Mouse (Mus musculus) hindbrain, postnatal 0 days (tissue): ENCODE data around the gene Basp1. TPM values are rescaled to one million over a fixed set of nuclear protein-coding genes. Genes with fewer than 3 reads are reported as not detected.

Experiments used
- ATAC-seq: fragments of 200-750 bp; cut with Nextera tagmentation; 2 replicates; pipeline ENCODE4 v1.8.0; 2017; ENCODE audit warnings: mild to moderate bottlenecking, moderate TSS enrichment, moderate library complexity
- DNase-seq: peaks from one replicate; pipeline ENCODE4 v3.0.0-alpha.2; 2015; ENCODE audit warnings: low spot score
- H3K27ac ChIP-seq: fragments of 300-500 bp; sonication (generic); 2 replicates; pipeline ENCODE4 v1.5.1; 2014; ENCODE audit warnings: mild to moderate bottlenecking
- H3K27me3 ChIP-seq: fragments of 300-500 bp; sonication (generic); 2 replicates; pipeline ENCODE4 v1.6.1; 2014; ENCODE audit warnings: low read length, mixed read lengths; ENCODE audit not compliant: insufficient read depth
- H3K36me3 ChIP-seq: fragments of 300-500 bp; sonication (generic); 2 replicates; pipeline ENCODE4 v1.6.1; 2014; ENCODE audit warnings: low read length, mixed read lengths; ENCODE audit not compliant: insufficient read depth
- H3K4me1 ChIP-seq: fragments of 300-500 bp; sonication (generic); 2 replicates; pipeline ENCODE4 v1.6.1; 2014; ENCODE audit warnings: antibody characterized with exemption, low read length, mixed read lengths; ENCODE audit not compliant: insufficient read depth
- H3K4me2 ChIP-seq: fragments of 300-500 bp; sonication (generic); 2 replicates; pipeline ENCODE4 v1.6.1; 2014; ENCODE audit warnings: low read depth, mild to moderate bottlenecking, low read length, moderate library complexity, mixed read lengths
- H3K4me3 ChIP-seq: fragments of 300-500 bp; sonication (generic); 2 replicates; pipeline ENCODE4 v1.5.1; 2014; ENCODE audit warnings: low read length
- H3K9ac ChIP-seq: fragments of 300-500 bp; sonication (generic); replicated peaks from 2 replicates; pipeline ENCODE4 v1.6.1; 2014; ENCODE audit warnings: mild to moderate bottlenecking, low read length, moderate library complexity, mixed read lengths
- H3K9me3 ChIP-seq: fragments of 300-500 bp; sonication (generic); 2 replicates; pipeline ENCODE4 v1.6.1; 2016; ENCODE audit warnings: low read length, mixed read lengths
- CTCF ChIP-seq: IDR thresholded peaks from 2 replicates; pipeline ENCODE4 v1.5.1; 2016; ENCODE audit warnings: antibody characterized with exemption, control low read depth, low read depth
- WGBS: fragments of 180-500 bp; shearing (Covaris S2); extraction: QIAGEN DNeasy Blood & Tissue Kit; methylation state at CpG from one replicate; pipeline ENCODE4 v1.1.7; 2014; 5-methylcytosine and 5-hydroxymethylcytosine counted together
- polyA plus RNA-seq: library from polyadenylated mRNA; unstranded; fragments of >200 nt; fragmentation: Nextera tagmentation; extraction: Ambion mirVana; gene quantifications from 2 replicates; pipeline ENCODE4 v1.2.1, GENCODE M21; 2015
- total RNA-seq: library from RNA; depleted of rRNA; stranded (reverse); fragments of >200 nt; gene quantifications from 2 replicates; pipeline ENCODE4 v1.2.3, GENCODE M21; 2014

Basp1 gene
- total and polyA plus RNA-seq, 2 experiments from 2014 or later, result 415 to 701 TPM

DNA sequence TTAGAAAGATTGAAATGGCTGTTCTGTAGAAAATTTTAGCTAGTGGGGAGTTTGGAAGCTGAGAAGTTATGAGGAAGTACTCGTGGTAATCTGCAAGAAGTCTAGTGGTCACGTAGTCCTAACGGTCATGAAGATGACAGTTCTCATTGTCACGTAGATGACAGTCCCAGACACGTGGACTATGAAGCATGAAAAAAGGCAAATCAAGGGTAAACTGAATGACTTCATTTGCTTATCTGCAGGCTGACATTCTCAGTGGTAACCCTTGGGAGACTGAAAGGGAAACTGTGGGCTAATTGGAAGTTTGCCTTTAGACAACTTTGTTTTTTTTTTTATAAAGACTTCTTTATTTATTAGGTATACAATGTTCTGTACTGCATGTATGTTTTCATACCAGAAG lies 58.2 kb downstream of the Basp1 start:
- WGBS, result 76% methylated on average over 5 of the region's 5 CpGs
- Histone ChIP-seq H3K4me2 (no peak overlapping the region), H3K27ac (no peak overlapping the region), H3K36me3 (no peaks in the 10 kb centered on the region), H3K9me3 (no peaks in the 10 kb centered on the region), H3K9ac (no peak overlapping the region), H3K4me3 (no peak overlapping the region), H3K4me1 (no peaks in the 10 kb centered on the region; the same call in 1 of the 2 replicates), H3K27me3 (no peaks in the 10 kb centered on the region)
- ATAC-seq (no peak), DNase-seq (no peak)
- TF ChIP-seq CTCF, result no peak

DNA sequence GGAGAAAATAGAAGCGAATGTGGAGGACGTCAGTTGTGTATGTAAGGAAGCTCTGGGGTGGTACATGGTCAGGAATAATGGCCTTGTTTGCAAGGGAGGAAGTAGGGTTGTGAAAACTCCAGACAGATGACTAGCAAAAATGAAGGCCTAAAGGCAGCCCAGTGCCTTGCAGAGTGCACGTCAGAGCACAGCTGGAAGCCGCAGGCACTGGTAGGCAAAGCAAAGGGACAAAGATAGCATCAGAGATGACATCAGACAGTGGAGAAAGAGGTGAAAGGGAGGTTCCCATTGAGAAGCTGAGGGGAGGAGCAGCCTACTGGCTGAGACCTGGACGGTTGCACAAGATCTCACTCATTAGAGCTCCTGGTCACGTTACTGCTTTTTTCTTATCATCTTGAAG lies 58.8 kb downstream of the Basp1 start:
- ATAC-seq (no peak), DNase-seq (no peak)
- Histone ChIP-seq H3K4me3 (no peak overlapping the region), H3K27me3 (no peaks in the 10 kb centered on the region), H3K4me1 (no peaks in the 10 kb centered on the region; the same call in 1 of the 2 replicates), H3K9me3 (no peaks in the 10 kb centered on the region), H3K27ac (no peak overlapping the region), H3K36me3 (no peaks in the 10 kb centered on the region), H3K4me2 (no peak overlapping the region), H3K9ac (no peak overlapping the region)
- WGBS, result 82% methylated on average over 6 of the region's 6 CpGs
- TF ChIP-seq CTCF, result no peak

DNA sequence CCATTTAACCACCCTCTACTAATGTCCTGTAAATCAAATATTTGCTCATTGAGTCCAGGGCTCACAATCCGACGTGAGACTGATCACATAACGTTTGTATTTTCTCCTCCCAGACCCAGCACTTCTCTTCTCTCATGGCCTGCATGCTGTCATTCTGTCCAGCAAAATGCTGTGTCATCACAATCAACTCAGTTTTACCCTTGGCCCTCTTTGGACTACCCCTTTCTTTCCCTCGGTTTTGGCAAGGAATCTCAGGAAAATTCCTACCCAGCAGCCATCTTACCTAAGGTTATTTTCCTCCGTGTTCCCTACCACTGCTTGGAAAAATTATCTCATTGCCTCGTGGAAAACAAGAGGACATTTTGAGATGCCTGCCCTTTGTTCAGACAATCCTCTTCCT lies 60.1 kb downstream of the Basp1 start:
- Histone ChIP-seq H3K4me3 (no peak overlapping the region), H3K4me1 (no peaks in the 10 kb centered on the region; the same call in 1 of the 2 replicates), H3K9me3 (no peaks in the 10 kb centered on the region), H3K9ac (no peak overlapping the region), H3K27me3 (no peaks in the 10 kb centered on the region), H3K27ac (no peak overlapping the region), H3K36me3 (no peaks in the 10 kb centered on the region), H3K4me2 (no peak overlapping the region)
- no peak for DNase-seq
- no peak for ATAC-seq
- 82% methylated on average over 6 of the region's 6 CpGs for WGBS
- TF ChIP-seq CTCF, result no peak

DNA sequence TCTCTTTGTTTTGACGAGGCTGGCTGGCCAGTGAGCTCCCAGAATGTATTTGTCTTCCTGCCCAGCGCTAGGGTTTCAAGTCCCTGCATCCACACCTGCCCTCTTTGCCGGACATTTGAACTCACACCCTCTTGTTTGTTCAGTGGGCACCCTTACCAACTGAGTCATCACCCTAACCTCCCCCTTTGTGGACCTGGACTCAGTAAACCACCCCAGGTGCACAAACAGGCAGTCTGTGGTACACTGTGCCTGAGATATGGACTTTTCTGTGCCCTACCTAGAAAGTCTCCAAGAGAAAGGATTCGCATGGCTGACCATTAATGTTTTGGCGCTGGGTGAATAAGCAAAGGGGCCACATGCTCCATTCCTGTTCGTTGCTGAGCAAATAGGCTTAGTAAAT lies 70.3 kb downstream of the Basp1 start:
- Histone ChIP-seq H3K27ac (no peak overlapping the region), H3K4me1 (no peaks in the 10 kb centered on the region), H3K4me3 (no peak overlapping the region), H3K27me3 (no peaks in the 10 kb centered on the region), H3K36me3 (no peaks in the 10 kb centered on the region), H3K4me2 (no peak overlapping the region), H3K9ac (no peak overlapping the region), H3K9me3 (no peaks in the 10 kb centered on the region)
- 53% methylated on average over 6 of the region's 6 CpGs for WGBS
- 0 out of 2 replicates have a peak, but pooled peaks have one; percentile 18 for ATAC-seq
- TF ChIP-seq CTCF, result no peak
- no peak for DNase-seq

DNA sequence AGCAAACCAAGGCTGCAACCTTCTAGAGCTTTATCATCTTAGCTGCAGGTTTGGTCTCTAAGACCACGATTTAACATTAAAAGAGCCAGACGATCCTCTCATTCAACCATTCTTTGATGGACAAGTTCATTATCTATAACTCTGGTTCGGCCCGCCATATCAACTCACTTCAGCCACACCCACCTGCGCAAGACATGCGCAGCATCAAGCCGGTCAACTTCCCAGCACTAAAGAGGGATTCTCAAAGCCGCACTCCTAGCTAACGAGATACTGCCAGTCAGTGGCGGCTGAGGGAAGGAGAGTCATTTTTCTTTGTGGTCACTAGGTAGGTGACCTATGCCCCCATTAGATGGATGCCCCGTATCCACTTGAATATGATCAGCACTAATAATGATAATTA lies 78.3 kb downstream of the Basp1 start:
- DNase-seq (no peak), ATAC-seq (no peak)
- Histone ChIP-seq H3K4me3 (no peak overlapping the region), H3K27ac (no peak overlapping the region), H3K9me3 (no peaks in the 10 kb centered on the region), H3K4me2 (no peak overlapping the region), H3K9ac (no peak overlapping the region), H3K36me3 (no peaks in the 10 kb centered on the region), H3K4me1 (no peaks in the 10 kb centered on the region), H3K27me3 (no peaks in the 10 kb centered on the region)
- no peak for TF ChIP-seq CTCF
- 95% methylated on average over 11 of the region's 11 CpGs for WGBS

DNA sequence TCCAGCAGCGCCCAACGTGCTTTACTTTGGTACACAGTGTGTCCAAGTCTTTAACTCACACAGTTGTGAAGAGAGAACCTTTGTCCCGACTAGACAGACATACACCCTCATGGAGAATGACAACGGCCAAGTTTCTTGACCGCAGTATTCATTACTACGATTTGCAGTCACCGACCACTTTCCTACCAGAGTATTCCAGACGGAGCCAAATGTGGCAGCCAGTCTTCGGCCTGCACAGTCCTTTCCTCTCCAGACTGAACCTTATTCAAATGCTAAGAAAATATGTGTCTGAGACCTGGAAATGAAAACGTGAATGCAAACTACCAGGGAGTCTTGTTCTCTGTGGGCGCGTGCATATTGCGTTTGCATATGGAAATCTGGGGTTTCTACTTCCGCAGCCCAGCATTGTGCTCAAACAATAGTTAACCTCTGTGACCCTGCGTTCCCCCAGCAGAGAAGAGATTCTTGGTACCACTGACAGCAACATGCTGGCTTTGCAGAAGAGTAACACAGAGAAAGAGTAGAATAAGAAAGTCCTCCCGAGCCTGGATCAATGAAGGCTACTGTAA lies 81.6 kb downstream of the Basp1 start:
- Histone ChIP-seq H3K36me3 (no peaks in the 10 kb centered on the region), H3K9ac (no peak overlapping the region), H3K27ac (no peak overlapping the region), H3K27me3 (no peaks in the 10 kb centered on the region), H3K4me3 (no peak overlapping the region), H3K4me2 (no peak overlapping the region), H3K9me3 (no peaks in the 10 kb centered on the region), H3K4me1 (no peaks in the 10 kb centered on the region)
- TF ChIP-seq CTCF, result no peak
- 39% methylated on average over 16 of the region's 16 CpGs for WGBS
- DNase-seq (peak; percentile 7), ATAC-seq (no peak)

DNA sequence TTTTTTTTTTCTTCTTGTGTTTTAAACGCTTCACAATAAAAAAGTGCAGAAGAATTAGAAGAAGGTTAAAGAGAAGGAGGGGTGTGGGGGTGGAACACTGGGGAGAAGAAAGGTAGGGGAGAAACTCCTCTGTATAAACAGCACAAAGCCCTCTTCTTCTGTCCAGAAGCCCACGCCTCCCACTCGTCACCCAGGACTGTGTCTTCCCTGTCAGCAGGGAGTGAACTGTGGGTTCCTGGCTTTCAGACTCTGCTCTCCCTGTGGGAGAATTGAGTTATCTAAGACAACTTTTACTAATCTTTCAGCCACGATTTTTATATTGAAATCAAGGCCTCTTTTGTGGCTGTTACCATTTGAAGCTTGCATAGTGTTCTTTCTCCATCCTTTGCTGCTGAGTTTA lies 82.6 kb downstream of the Basp1 start:
- Histone ChIP-seq H3K4me3 (no peak overlapping the region), H3K9me3 (no peaks in the 10 kb centered on the region), H3K27me3 (no peaks in the 10 kb centered on the region), H3K27ac (no peak overlapping the region), H3K4me1 (no peaks in the 10 kb centered on the region), H3K4me2 (no peak overlapping the region), H3K9ac (no peak overlapping the region), H3K36me3 (no peaks in the 10 kb centered on the region)
- DNase-seq (no peak), ATAC-seq (no peak)
- 57% methylated on average over 4 of the region's 4 CpGs for WGBS
- TF ChIP-seq CTCF, result no peak
